Mouse (Mus musculus) naive thymus-derived CD4-positive, alpha-beta T cell, adult 5 months (primary cell): Measurements from ENCODE around the gene Ldb3. TPM values are rescaled to one million over a fixed set of nuclear protein-coding genes. Genes with fewer than 3 reads are reported as not detected.

Experiments
- polyA plus RNA-seq: library from polyadenylated mRNA; unstranded; fragments of 100-300 nt; shearing (Covaris generic); gene quantifications from one replicate; pipeline ENCODE4 v1.2.1, GENCODE M21; 2017

Ldb3 gene
- 0.09 TPM for polyA plus RNA-seq

GRCm38 (mm10) chr14:34588498-34588897 lies at the start of gene Ldb3:
Gene Ldb3, minus strand, starts transcription at chr14:34588682.

GRCm38 (mm10) chr14:34599941-34600340 lies 11.5 kb upstream of the Ldb3 start, which contains the start of gene Opn4:
Gene Opn4, minus strand, starts transcription at chr14:34600142.

GRCm38 (mm10) chr14:34522701-34523100 lies 65.8 kb downstream of the Ldb3 start, which contains the start of gene 9230112D13Rik:
Gene 9230112D13Rik, minus strand, starts transcription at chr14:34522801.

GRCm38 (mm10) chr14:34503325-34503647 lies 85.2 kb downstream of the Ldb3 start, which contains the start of gene Bmpr1a:
Gene Bmpr1a, minus strand, starts transcription at chr14:34503341.

Other genes with a start within 250 kb of the Ldb3 start
- not detected for gene Fam25c, start 233.2 kb downstream of the Ldb3 start, polyA plus RNA-seq
- gene Sncg, start 213.9 kb downstream of the Ldb3 start, polyA plus RNA-seq = not detected
- gene Mmrn2, start 213.2 kb downstream of the Ldb3 start, polyA plus RNA-seq = not detected
- 0.52 TPM for gene Bmpr1a, start 85.3 kb downstream of the Ldb3 start, polyA plus RNA-seq
- not detected for gene 9230112D13Rik, start 65.9 kb downstream of the Ldb3 start, polyA plus RNA-seq
- not detected for gene Opn4, start 11.5 kb upstream of the Ldb3 start, polyA plus RNA-seq
- gene Wapl, start 85.2 kb upstream of the Ldb3 start, polyA plus RNA-seq = 150 TPM
- gene Grid1, start 231.4 kb upstream of the Ldb3 start, polyA plus RNA-seq = not detected